Mouse (Mus musculus): ENCODE data around the gene Ctnna2.

Gene Ctnna2

DNA sequence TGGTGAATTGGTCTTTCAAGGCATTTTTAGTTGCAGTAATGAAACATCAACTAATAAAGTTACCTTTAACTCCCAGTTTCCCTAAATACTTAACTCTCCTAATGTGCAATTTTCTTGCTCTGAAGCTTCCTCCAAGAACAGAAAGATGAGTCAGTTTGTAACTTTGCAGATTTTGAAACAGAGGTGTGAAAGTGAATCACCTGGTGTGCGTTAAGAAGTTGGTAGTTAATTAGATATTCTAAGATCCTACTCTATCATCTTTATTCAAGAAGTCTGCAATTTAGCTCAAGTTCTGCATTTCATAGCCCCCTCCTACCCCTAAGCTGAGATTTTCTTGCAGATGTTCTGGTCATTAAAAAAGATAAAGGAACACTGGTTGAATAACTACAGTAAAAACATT is 1082.3 kb downstream of the Ctnna2 start:
- no peak for DNase-seq (ENCODE audit: low spot score)

All from layer of hippocampus, adult 9-10 months (tissue).